Mouse (Mus musculus): Measurements from ENCODE around the gene Mn1.

DNA sequence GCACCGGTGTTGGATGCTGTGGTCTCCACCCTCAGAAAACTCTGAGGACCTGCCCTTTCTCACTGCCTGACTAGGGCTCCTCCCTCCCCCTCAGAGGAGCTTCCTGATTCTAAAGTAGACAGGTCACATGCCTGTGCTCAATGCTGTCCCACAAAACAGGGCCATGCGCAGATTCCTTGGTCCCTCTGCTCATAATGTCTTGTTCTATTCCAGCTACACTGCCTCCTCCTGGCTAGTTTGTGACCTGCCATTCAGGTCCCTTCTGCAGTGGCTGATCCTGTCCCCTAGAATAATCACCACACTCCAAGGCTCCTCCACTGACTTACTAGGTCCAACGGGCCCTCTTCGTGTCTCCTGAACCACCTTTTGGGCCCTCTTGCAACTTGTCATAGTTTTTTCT is 21.0 kb upstream of the Mn1 start:
- TF ChIP-seq CTCF (IDR thresholded peaks at IDR 0.05; ENCODE audit: control insufficient read depth, insufficient read depth, insufficient replicate concordance, low read depth, low read length) (no peak), POLR2A (IDR thresholded peaks at IDR 0.05; ENCODE audit: control insufficient read depth, low read depth, low read length) (no peak)

All from testis, adult 2 months (tissue).